Mouse (Mus musculus) kidney, embryonic 16.5 days (tissue): Measurements from ENCODE around the gene Tap2. TPM values are rescaled to one million over a fixed set of nuclear protein-coding genes. Genes with fewer than 3 reads are reported as not detected.

ENCODE experiments used
- polyA plus RNA-seq: library from polyadenylated mRNA; unstranded; fragments of >200 nt; fragmentation: Nextera tagmentation; extraction: Ambion mirVana; gene quantifications from 2 replicates; pipeline ENCODE4 v1.2.1, GENCODE M21; 2015

Tap2 gene
- polyA plus RNA-seq, 1 experiment from 2014 or later, result 5.8 TPM

Other genes with a start within 250 kb of the Tap2 start
- gene Vps52, start 247.7 kb upstream of the Tap2 start, polyA plus RNA-seq, result 51.9 and 54.7 TPM in 2 replicates
- 1,660 and 1,786 TPM in 2 replicates for gene Rps18, start 247.5 kb upstream of the Tap2 start, polyA plus RNA-seq
- 31.5 and 32.7 TPM in 2 replicates for gene H2-K1, start 203.2 kb upstream of the Tap2 start, polyA plus RNA-seq
- 14.7 and 18.7 TPM in 2 replicates for gene Ring1, start 178.8 kb upstream of the Tap2 start, polyA plus RNA-seq
- 52.9 and 54.0 TPM in 2 replicates for gene H2-Ke6, start 175.5 kb upstream of the Tap2 start, polyA plus RNA-seq
- gene Slc39a7, start 171.8 kb upstream of the Tap2 start, polyA plus RNA-seq, result 227 and 231 TPM in 2 replicates
- gene Rxrb, start 171.7 kb upstream of the Tap2 start, polyA plus RNA-seq, result 52.7 and 56.7 TPM in 2 replicates
- gene Col11a2, start 164.1 kb upstream of the Tap2 start, polyA plus RNA-seq, result 3.2 and 3.7 TPM in 2 replicates
- gene H2-Oa, start 111.2 kb upstream of the Tap2 start, polyA plus RNA-seq, result 0.52 and 0.82 TPM in 2 replicates
- 18.3 and 19.0 TPM in 2 replicates for gene H2-DMa, start 84.0 kb upstream of the Tap2 start, polyA plus RNA-seq
- gene Brd2, start 80.9 kb upstream of the Tap2 start, polyA plus RNA-seq, result 117 and 134 TPM in 2 replicates
- 24.5 and 30.3 TPM in 2 replicates for gene H2-DMb2, start 60.2 kb upstream of the Tap2 start, polyA plus RNA-seq
- 7.2 and 8.6 TPM in 2 replicates for gene H2-DMb1, start 50.5 kb upstream of the Tap2 start, polyA plus RNA-seq
- 4.7 and 5.5 TPM in 2 replicates for gene Tap1, start 16.0 kb upstream of the Tap2 start, polyA plus RNA-seq
- gene Psmb9, start 15.8 kb upstream of the Tap2 start, polyA plus RNA-seq, result 2.0 and 2.4 TPM in 2 replicates
- gene Psmb8, start 5.8 kb upstream of the Tap2 start, polyA plus RNA-seq, result 6.4 and 7.2 TPM in 2 replicates
- 0.14 and 0.27 TPM in 2 replicates for gene H2-Ob, start 35.4 kb downstream of the Tap2 start, polyA plus RNA-seq
- 31.6 and 37.9 TPM in 2 replicates for gene H2-Ab1, start 54.2 kb downstream of the Tap2 start, polyA plus RNA-seq
- 2.6 and 3.3 TPM in 2 replicates for gene H2-Aa, start 84.3 kb downstream of the Tap2 start, polyA plus RNA-seq
- gene H2-Eb1, start 102.3 kb downstream of the Tap2 start, polyA plus RNA-seq, result 7.8 and 8.4 TPM in 2 replicates
- 0.04 TPM in 1 of 2 replicates, not detected in the other for gene H2-Eb2, start 122.1 kb downstream of the Tap2 start, polyA plus RNA-seq
- gene Btnl2, start 151.3 kb downstream of the Tap2 start, polyA plus RNA-seq, result not detected in 2 replicates
- not detected in 2 replicates for gene Btnl1, start 173.6 kb downstream of the Tap2 start, polyA plus RNA-seq
- 0.23 and 0.74 TPM in 2 replicates for gene BC051142, start 195.3 kb downstream of the Tap2 start, polyA plus RNA-seq